Mouse (Mus musculus) forebrain, embryonic 12.5 days (tissue): ENCODE measurements at regions not wholly inside any gene's neighbourhood (a gene's known extent, or its start where the extent isn't known, plus 50 kb on each side); places are given as distances from the start of the nearest gene placed in this dataset.

Source experiments
- ATAC-seq: fragments of 200-750 bp; cut with Nextera tagmentation; 2 replicates; pipeline ENCODE4 v1.8.0; 2017; ENCODE audit warnings: moderate TSS enrichment; ENCODE audit not compliant: low FRiP score
- H3K27ac ChIP-seq: fragments of 300-500 bp; sonication (generic); 2 replicates; pipeline ENCODE4 v1.5.1; 2016; ENCODE audit warnings: mild to moderate bottlenecking
- H3K27me3 ChIP-seq: fragments of 300-500 bp; sonication (generic); 2 replicates; pipeline ENCODE4 v1.6.1; 2016; ENCODE audit warnings: mild to moderate bottlenecking
- H3K36me3 ChIP-seq: fragments of 300-500 bp; sonication (generic); replicated peaks from 2 replicates; pipeline ENCODE4 v1.6.1; 2016; ENCODE audit warnings: mild to moderate bottlenecking
- H3K4me1 ChIP-seq: fragments of 300-500 bp; sonication (generic); 2 replicates; pipeline ENCODE4 v1.6.1; 2016
- H3K4me2 ChIP-seq: fragments of 300-500 bp; sonication (generic); 2 replicates; pipeline ENCODE4 v1.6.1; 2016; ENCODE audit warnings: mild to moderate bottlenecking, moderate library complexity
- H3K4me3 ChIP-seq: fragments of 300-500 bp; sonication (generic); replicated peaks from 2 replicates; pipeline ENCODE4 v1.5.1; 2016; ENCODE audit warnings: mild to moderate bottlenecking
- H3K9ac ChIP-seq: fragments of 300-500 bp; sonication (generic); 2 replicates; pipeline ENCODE4 v1.6.1; 2016; ENCODE audit warnings: mild to moderate bottlenecking
- H3K9me3 ChIP-seq: fragments of 300-500 bp; sonication (generic); 2 replicates; pipeline ENCODE4 v1.6.1; 2016
- WGBS: fragments of 180-500 bp; shearing (Covaris S2); methylation state at CpG from one replicate; pipeline ENCODE4 v1.1.7; 2016; 5-methylcytosine and 5-hydroxymethylcytosine counted together

- Histone ChIP-seq H3K4me2 (no peak overlapping the region), H3K9ac (no peak overlapping the region), H3K36me3 (no peaks in the 10 kb centered on the region), H3K4me3 (no peak overlapping the region), H3K27ac (no peak overlapping the region), H3K9me3 (no peaks in the 10 kb centered on the region), H3K4me1 (0 out of 2 replicates have a peak, but pooled peaks cover 4% of the 10 kb centered on the region), H3K27me3 (no peaks in the 10 kb centered on the region)
- no peak for ATAC-seq
- 86% methylated on average over 3 of the region's 3 CpGs for WGBS
Observed at GRCm38 (mm10) chr11:66605998-66606397, 80.2 kb upstream of the Shisa6 start.

- no peaks in the 10 kb centered on the region for H3K27me3 ChIP-seq
- H3K4me2 ChIP-seq: no peak overlapping the region
- no peak for ATAC-seq
- H3K4me1 ChIP-seq: 0 out of 2 replicates have a peak, but pooled peaks cover 4% of the 10 kb centered on the region
- H3K9me3 ChIP-seq: no peaks in the 10 kb centered on the region
- H3K36me3 ChIP-seq: no peaks in the 10 kb centered on the region
- H3K9ac ChIP-seq: no peak overlapping the region
- H3K27ac ChIP-seq: no peak overlapping the region
- no peak overlapping the region for H3K4me3 ChIP-seq
- WGBS: 22% methylated on average over 9 of the region's 9 CpGs
Observed at GRCm38 (mm10) chr11:66606646-66607045, 80.9 kb upstream of the Shisa6 start.

- ATAC-seq: no peak
- Histone ChIP-seq H3K27me3 (no peaks in the 10 kb centered on the region), H3K27ac (no peak overlapping the region), H3K4me3 (no peak overlapping the region), H3K9me3 (no peaks in the 10 kb centered on the region), H3K36me3 (no peaks in the 10 kb centered on the region), H3K4me2 (no peak overlapping the region), H3K4me1 (0 out of 2 replicates have a peak, but pooled peaks cover 4% of the 10 kb centered on the region), H3K9ac (no peak overlapping the region)
- WGBS: 89% methylated on average over 2 of the region's 2 CpGs
Observed at GRCm38 (mm10) chr11:66609733-66610132, 84.0 kb upstream of the Shisa6 start.

GRCm38 (mm10) chr11:66613150-66613549 lies 87.4 kb upstream of the Shisa6 start:
- Histone ChIP-seq H3K4me3 (no peak overlapping the region), H3K36me3 (no peaks in the 10 kb centered on the region), H3K9me3 (no peaks in the 10 kb centered on the region), H3K4me1 (no peaks in the 10 kb centered on the region), H3K27me3 (no peaks in the 10 kb centered on the region), H3K4me2 (no peak overlapping the region), H3K27ac (no peak overlapping the region), H3K9ac (no peak overlapping the region)
- WGBS: 17% methylated on average over 6 of the region's 6 CpGs
- ATAC-seq: no peak

GRCm38 (mm10) chr11:66625491-66625890 lies 99.7 kb upstream of the Shisa6 start:
- Histone ChIP-seq H3K9ac (no peak overlapping the region), H3K27me3 (no peaks in the 10 kb centered on the region), H3K27ac (no peak overlapping the region), H3K4me2 (no peak overlapping the region), H3K9me3 (no peaks in the 10 kb centered on the region), H3K4me1 (no peaks in the 10 kb centered on the region), H3K4me3 (no peak overlapping the region), H3K36me3 (no peaks in the 10 kb centered on the region)
- no peak for ATAC-seq
- WGBS: 89% methylated on average over 4 of the region's 4 CpGs

- Histone ChIP-seq H3K27me3 (no peaks in the 10 kb centered on the region), H3K36me3 (no peaks in the 10 kb centered on the region), H3K9ac (no peak overlapping the region), H3K4me1 (no peaks in the 10 kb centered on the region), H3K9me3 (no peaks in the 10 kb centered on the region), H3K4me3 (no peak overlapping the region), H3K4me2 (no peak overlapping the region), H3K27ac (no peak overlapping the region)
- ATAC-seq: no peak
- WGBS: 85% methylated on average over 3 of the region's 3 CpGs
Observed at GRCm38 (mm10) chr11:66656810-66657209, 131.0 kb upstream of the Shisa6 start.

- H3K9ac ChIP-seq: no peak overlapping the region
- ATAC-seq: no peak
- WGBS: 56% methylated on average over 2 of the region's 2 CpGs
Observed at GRCm38 (mm10) chr11:66674581-66674980, 148.8 kb upstream of the Shisa6 start.

GRCm38 (mm10) chr11:66680057-66680621 lies 154.4 kb upstream of the Shisa6 start:
- 81% methylated on average over 4 of the region's 4 CpGs for WGBS
- H3K36me3 ChIP-seq: no peaks in the 10 kb centered on the region
- no peak for ATAC-seq
- H3K27ac ChIP-seq: no peak overlapping the region
- no peaks in the 10 kb centered on the region for H3K9me3 ChIP-seq
- H3K4me3 ChIP-seq: no peak overlapping the region
- H3K27me3 ChIP-seq: no peaks in the 10 kb centered on the region
- no peak overlapping the region for H3K9ac ChIP-seq
- no peaks in the 10 kb centered on the region for H3K4me1 ChIP-seq
- H3K4me2 ChIP-seq: no peak overlapping the region

More at GRCm38 (mm10) chr11:66674581-66674980, 148.8 kb upstream of the Shisa6 start:
- no peaks in the 10 kb centered on the region for H3K27me3 ChIP-seq
- no peaks in the 10 kb centered on the region for H3K4me1 ChIP-seq
- no peak overlapping the region for H3K4me2 ChIP-seq
- H3K4me3 ChIP-seq: no peak overlapping the region
- H3K36me3 ChIP-seq: no peaks in the 10 kb centered on the region
- no peaks in the 10 kb centered on the region for H3K9me3 ChIP-seq
- no peak overlapping the region for H3K27ac ChIP-seq

- Histone ChIP-seq H3K36me3 (no peaks in the 10 kb centered on the region), H3K27me3 (no peaks in the 10 kb centered on the region), H3K9ac (no peak overlapping the region), H3K4me3 (no peak overlapping the region), H3K27ac (no peak overlapping the region), H3K4me2 (no peak overlapping the region), H3K4me1 (no peaks in the 10 kb centered on the region), H3K9me3 (no peaks in the 10 kb centered on the region)
- no peak for ATAC-seq
- 94% methylated on average over 4 of the region's 4 CpGs for WGBS
Observed at GRCm38 (mm10) chr11:66681892-66682291, 156.1 kb upstream of the Shisa6 start.

- no peak overlapping the region for H3K27ac ChIP-seq
- H3K4me1 ChIP-seq: no peaks in the 10 kb centered on the region
- no peaks in the 10 kb centered on the region for H3K9me3 ChIP-seq
- no peaks in the 10 kb centered on the region for H3K27me3 ChIP-seq
- no peak overlapping the region for H3K9ac ChIP-seq
- no peak overlapping the region for H3K4me3 ChIP-seq
- no peak overlapping the region for H3K4me2 ChIP-seq
- ATAC-seq: no peak
- no peaks in the 10 kb centered on the region for H3K36me3 ChIP-seq
- 66% methylated on average over 4 of the region's 4 CpGs for WGBS
Observed at GRCm38 (mm10) chr11:66684181-66684580, 158.4 kb upstream of the Shisa6 start.

GRCm38 (mm10) chr11:66694651-66695266 lies 169.0 kb upstream of the Shisa6 start:
- Histone ChIP-seq H3K9me3 (no peaks in the 10 kb centered on the region), H3K4me2 (no peak overlapping the region), H3K27me3 (no peaks in the 10 kb centered on the region), H3K4me3 (no peak overlapping the region), H3K9ac (no peak overlapping the region), H3K4me1 (no peaks in the 10 kb centered on the region), H3K27ac (no peak overlapping the region), H3K36me3 (no peaks in the 10 kb centered on the region)
- WGBS: 65% methylated on average over 5 of the region's 5 CpGs
- ATAC-seq: no peak

- no peak overlapping the region for H3K9ac ChIP-seq
- H3K4me1 ChIP-seq: no peaks in the 10 kb centered on the region
- H3K27me3 ChIP-seq: no peaks in the 10 kb centered on the region
- no peak overlapping the region for H3K27ac ChIP-seq
- no peak overlapping the region for H3K4me3 ChIP-seq
- 67% methylated on average over 1 of the region's 1 CpGs for WGBS
- no peaks in the 10 kb centered on the region for H3K36me3 ChIP-seq
- no peaks in the 10 kb centered on the region for H3K9me3 ChIP-seq
- no peak overlapping the region for H3K4me2 ChIP-seq
- ATAC-seq: no peak
Observed at GRCm38 (mm10) chr11:66696791-66697190, 171.0 kb upstream of the Shisa6 start.

- H3K36me3 ChIP-seq: no peaks in the 10 kb centered on the region
- no peak overlapping the region for H3K9ac ChIP-seq
- peak; percentile 58; the same call in 1 of the 2 replicates for ATAC-seq
- no peak overlapping the region for H3K4me2 ChIP-seq
- H3K4me3 ChIP-seq: no peak overlapping the region
- 27% methylated on average over 1 of the region's 1 CpGs for WGBS
- no peaks in the 10 kb centered on the region for H3K9me3 ChIP-seq
- no peak overlapping the region for H3K27ac ChIP-seq
- H3K27me3 ChIP-seq: 0 out of 2 replicates have a peak, but pooled peaks cover 6% of the 10 kb centered on the region
- no peaks in the 10 kb centered on the region for H3K4me1 ChIP-seq
Observed at GRCm38 (mm10) chr11:66745479-66745878, 166.3 kb upstream of the Pirt start.
